Mouse (Mus musculus) heart, postnatal 0 days (tissue): ENCODE measurements around the gene Ttc17.

ENCODE experiments used
- CTCF ChIP-seq: IDR thresholded peaks from 2 replicates; pipeline ENCODE4 v1.5.1; 2016; ENCODE audit warnings: antibody characterized with exemption, control low read depth, low read depth
- EP300 ChIP-seq: IDR thresholded peaks from 2 replicates; pipeline ENCODE4 v1.6.1; 2016; ENCODE audit warnings: antibody characterized with exemption, low read depth

DNA sequence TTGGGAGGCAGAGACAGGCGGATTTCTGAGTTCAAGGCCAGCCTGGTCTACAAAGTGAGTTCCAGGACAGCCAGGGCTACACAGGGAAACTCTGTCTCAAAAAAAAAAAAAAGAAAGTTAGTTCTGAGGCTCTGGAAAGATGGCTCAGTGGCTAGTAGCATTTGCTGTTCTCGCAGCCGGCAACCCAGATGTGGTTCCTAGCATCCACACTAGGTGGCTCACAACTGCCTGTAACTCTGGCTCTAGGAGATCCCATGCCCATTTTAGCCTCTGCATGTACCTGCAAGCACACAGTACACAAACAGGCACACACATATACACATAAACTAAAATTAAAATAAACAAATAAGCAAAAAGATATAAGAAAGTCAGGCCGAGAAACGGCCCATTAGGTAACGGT lies 35.4 kb downstream of the Ttc17 start:
- TF ChIP-seq EP300 = no peak
- TF ChIP-seq CTCF = peak; percentile 52
